Mouse (Mus musculus): ENCODE measurements around the gene Ddx41.

GRCm38 (mm10) chr13:55529198-55529915 is 7.1 kb downstream of the Ddx41 start, which contains the start of gene Dok3:
- TF ChIP-seq CTCF (IDR thresholded peaks at IDR 0.05; ENCODE audit: low read depth) (no peak), EP300 (optimal IDR thresholded peaks at IDR 0.05) (no peak)

Data from stomach, postnatal 0 days (tissue).